Mouse (Mus musculus) hindbrain, embryonic 10.5 days (tissue): ENCODE results near the gene Cyp2a5. TPM values are rescaled to one million over a fixed set of nuclear protein-coding genes. Genes with fewer than 3 reads are reported as not detected.

Experiments used
- polyA plus RNA-seq: library from polyadenylated mRNA; unstranded; fragments of >200 nt; fragmentation: Nextera tagmentation; extraction: Ambion mirVana; gene quantifications from 2 replicates; pipeline ENCODE4 v1.2.1, GENCODE M21; 2016

Cyp2a5 gene
- polyA plus RNA-seq, 1 experiment from 2014 or later: not detected

Other genes starting within 250 kb of the Cyp2a5 start
- gene Vmn1r185, start 216.8 kb upstream of the Cyp2a5 start, polyA plus RNA-seq: not detected in 2 replicates
- gene Cyp2b23, start 148.9 kb upstream of the Cyp2a5 start, polyA plus RNA-seq: not detected in 2 replicates
- gene Cyp2b19, start 78.2 kb upstream of the Cyp2a5 start, polyA plus RNA-seq: 0.07 TPM in 1 of 2 replicates, not detected in the other
- not detected in 2 replicates for gene Cyp2g1, start 26.4 kb upstream of the Cyp2a5 start, polyA plus RNA-seq
- not detected in 2 replicates for gene Cyp2a22, start 104.1 kb downstream of the Cyp2a5 start, polyA plus RNA-seq
- not detected in 2 replicates for gene Cyp2a12, start 193.8 kb downstream of the Cyp2a5 start, polyA plus RNA-seq